31 mouse cellular contexts compared by ENCODE assay signal in genomic region chr11:98142545-98142944, GRCm38 (mm10). TPM values are rescaled to one million over a fixed set of nuclear protein-coding genes. Genes with fewer than 3 reads are reported as not detected.
DNase-seq lines count a peak whose midpoint lies in the region; ATAC-seq and TF ChIP-seq lines count a peak whose summit lies in the region.
"Had no signal": no experiment of that assay in that cellular context is flagged by ENCODE, and none has a peak within 500 bp of the region (broad histone marks: within the 10 kb centered on the region; RNA-seq: fewer than 3 reads in every experiment).

No protein-coding gene starts in this region.

- H3K4me2 ChIP-seq in intestine, postnatal 0 days (replicated peaks; ENCODE audit: low read depth) = no peak overlapping the region
- H3K4me2 ChIP-seq in intestine, embryonic 15.5 days (replicated peaks) = no peak overlapping the region
- no peak overlapping the region for H3K4me2 ChIP-seq in stomach, postnatal 0 days (replicated peaks; ENCODE audit: low read depth)
- H3K4me2 ChIP-seq in hindbrain, postnatal 0 days (ENCODE audit: low read depth, low read length) = no peak overlapping the region
- H3K4me2 ChIP-seq: embryonic facial prominence, embryonic 15.5 days; forebrain, embryonic 13.5 days; heart, embryonic 15.5 days; hindbrain, embryonic 12.5 days; limb, embryonic 15.5 days; neural tube, embryonic 13.5 days; stomach, embryonic 15.5 days had no signal

- no peak overlapping the region for H3K4me3 ChIP-seq in intestine, postnatal 0 days (ENCODE audit: low read depth, low read length)
- no peak overlapping the region for H3K4me3 ChIP-seq in intestine, embryonic 15.5 days (replicated peaks)
- H3K4me3 ChIP-seq in thymus, adult 2 months (ENCODE audit: control insufficient read depth, insufficient read depth, low read length) = no peak overlapping the region
- H3K4me3 ChIP-seq in stomach, postnatal 0 days (ENCODE audit: low read depth, low read length) = no peak overlapping the region
- H3K4me3 ChIP-seq in hindbrain, postnatal 0 days (ENCODE audit: low read length) = no peak overlapping the region
- H3K4me3 ChIP-seq: embryonic facial prominence, embryonic 10.5 days; embryonic facial prominence, embryonic 15.5 days; forebrain, embryonic 13.5 days; heart, embryonic 10.5 days; heart, embryonic 15.5 days; hindbrain, embryonic 12.5 days; limb, embryonic 10.5 days; limb, embryonic 15.5 days; midbrain, embryonic 10.5 days; myocyte; neural tube, embryonic 13.5 days; stomach, embryonic 15.5 days had no signal

- H3K27ac ChIP-seq in intestine, postnatal 0 days (ENCODE audit: low read depth, low read length) = no peak overlapping the region
- no peak overlapping the region for H3K27ac ChIP-seq in intestine, embryonic 15.5 days
- H3K27ac ChIP-seq in thymus, adult 2 months (ENCODE audit: control insufficient read depth, insufficient read depth, low read length) = no peak overlapping the region
- no peak overlapping the region for H3K27ac ChIP-seq in stomach, postnatal 0 days (replicated peaks)
- no peak overlapping the region for H3K27ac ChIP-seq in hindbrain, postnatal 0 days
- H3K27ac ChIP-seq: embryonic facial prominence, embryonic 10.5 days; embryonic facial prominence, embryonic 15.5 days; forebrain, embryonic 13.5 days; heart, embryonic 10.5 days; heart, embryonic 15.5 days; hindbrain, embryonic 12.5 days; limb, embryonic 10.5 days; limb, embryonic 15.5 days; macrophage; midbrain, embryonic 10.5 days; neural tube, embryonic 13.5 days; stomach, embryonic 15.5 days had no signal

- no peaks in the 10 kb centered on the region for H3K4me1 ChIP-seq in intestine, postnatal 0 days (replicated peaks; ENCODE audit: control insufficient read depth, insufficient read depth, low read length)
- H3K4me1 ChIP-seq in intestine, embryonic 15.5 days (replicated peaks) = no peaks in the 10 kb centered on the region
- peaks cover 3% of the 10 kb centered on the region for H3K4me1 ChIP-seq in thymus, adult 2 months (replicated peaks; ENCODE audit: control insufficient read depth, insufficient read depth, low read length)
- no peaks in the 10 kb centered on the region for H3K4me1 ChIP-seq in stomach, postnatal 0 days (replicated peaks; ENCODE audit: control insufficient read depth, insufficient read depth)
- no peaks in the 10 kb centered on the region for H3K4me1 ChIP-seq in hindbrain, postnatal 0 days (ENCODE audit: insufficient read depth, low read length)
- H3K4me1 ChIP-seq: stomach, embryonic 15.5 days had no signal

- H3K36me3 ChIP-seq in intestine, postnatal 0 days (ENCODE audit: control insufficient read depth, insufficient read depth) = no peaks in the 10 kb centered on the region
- no peaks in the 10 kb centered on the region for H3K36me3 ChIP-seq in intestine, embryonic 15.5 days
- no peaks in the 10 kb centered on the region for H3K36me3 ChIP-seq in thymus, adult 2 months (ENCODE audit: control insufficient read depth, insufficient read depth, low read length)
- H3K36me3 ChIP-seq in stomach, postnatal 0 days (ENCODE audit: control insufficient read depth, insufficient read depth, low read length) = no peaks in the 10 kb centered on the region
- H3K36me3 ChIP-seq in hindbrain, postnatal 0 days (ENCODE audit: insufficient read depth, low read length) = no peaks in the 10 kb centered on the region
- H3K36me3 ChIP-seq: embryonic facial prominence, embryonic 15.5 days; heart, embryonic 15.5 days; hindbrain, embryonic 12.5 days; limb, embryonic 15.5 days; neural tube, embryonic 13.5 days had no signal

- no peak for TF ChIP-seq EP300 in stomach, postnatal 0 days (optimal IDR thresholded peaks at IDR 0.05)

- H3K27me3 ChIP-seq in intestine, postnatal 0 days (replicated peaks; ENCODE audit: control insufficient read depth, insufficient read depth, low read length) = no peaks in the 10 kb centered on the region
- H3K27me3 ChIP-seq in intestine, embryonic 15.5 days (replicated peaks) = no peaks in the 10 kb centered on the region
- no peaks in the 10 kb centered on the region for H3K27me3 ChIP-seq in thymus, adult 2 months (ENCODE audit: control insufficient read depth, insufficient read depth, low read length)
- no peaks in the 10 kb centered on the region for H3K27me3 ChIP-seq in stomach, postnatal 0 days (ENCODE audit: control insufficient read depth, insufficient read depth, low read length)
- H3K27me3 ChIP-seq in hindbrain, postnatal 0 days (ENCODE audit: insufficient read depth, low read length) = no peaks in the 10 kb centered on the region
- H3K27me3 ChIP-seq: embryonic facial prominence, embryonic 15.5 days; forebrain, embryonic 13.5 days; heart, embryonic 15.5 days; hindbrain, embryonic 12.5 days; limb, embryonic 15.5 days; neural tube, embryonic 13.5 days; stomach, embryonic 15.5 days had no signal

- TF ChIP-seq POLR2A in thymus, adult 2 months (IDR thresholded peaks at IDR 0.05; ENCODE audit: control insufficient read depth, extremely low read depth, insufficient read depth, low read length, poor library complexity) = no peak

- WGBS in intestine, postnatal 0 days = 73% methylated on average over 2 of the region's 2 CpGs
- WGBS in intestine, embryonic 15.5 days = 94% methylated on average over 2 of the region's 2 CpGs
- WGBS in thymus, adult 2 months = 89% methylated on average over 2 of the region's 2 CpGs
- 90% methylated on average over 2 of the region's 2 CpGs for WGBS in stomach, postnatal 0 days
- WGBS in hindbrain, postnatal 0 days = 87% methylated on average over 2 of the region's 2 CpGs

- H3K9me3 ChIP-seq in intestine, postnatal 0 days (ENCODE audit: control insufficient read depth) = no peaks in the 10 kb centered on the region
- no peaks in the 10 kb centered on the region for H3K9me3 ChIP-seq in intestine, embryonic 15.5 days
- no peaks in the 10 kb centered on the region for H3K9me3 ChIP-seq in stomach, postnatal 0 days (ENCODE audit: control insufficient read depth, low read length)
- no peaks in the 10 kb centered on the region for H3K9me3 ChIP-seq in hindbrain, postnatal 0 days (ENCODE audit: low read length)
- H3K9me3 ChIP-seq: embryonic facial prominence, embryonic 10.5 days; embryonic facial prominence, embryonic 15.5 days; forebrain, embryonic 13.5 days; heart, embryonic 10.5 days; heart, embryonic 15.5 days; hindbrain, embryonic 12.5 days; limb, embryonic 10.5 days; limb, embryonic 15.5 days; midbrain, embryonic 10.5 days; neural tube, embryonic 13.5 days; stomach, embryonic 15.5 days had no signal

- peak; percentile 38; the same call in 1 of the 2 replicates for ATAC-seq in intestine, postnatal 0 days
- no peak for ATAC-seq in intestine, embryonic 15.5 days
- no peak for ATAC-seq in stomach, postnatal 0 days (ENCODE audit: low FRiP score, low TSS enrichment)
- no peak for ATAC-seq in hindbrain, postnatal 0 days
- ATAC-seq: forebrain, embryonic 13.5 days; inflammation-experienced regulatory T-cells, adult 6 months had no signal

- TF ChIP-seq CTCF in intestine, postnatal 0 days (IDR thresholded peaks at IDR 0.05; ENCODE audit: low read depth) = peak; percentile 41
- no peak for TF ChIP-seq CTCF in thymus, adult 2 months (IDR thresholded peaks at IDR 0.05; ENCODE audit: borderline replicate concordance, control insufficient read depth, extremely low read depth, insufficient read depth, low read length, poor library complexity)
- peak; percentile 21; the same call in 1 of the 2 replicates for TF ChIP-seq CTCF in stomach, postnatal 0 days (IDR thresholded peaks at IDR 0.05; ENCODE audit: low read depth)
- TF ChIP-seq CTCF in hindbrain, postnatal 0 days (IDR thresholded peaks at IDR 0.05; ENCODE audit: low read depth) = no peak

- peak; percentile 10 for DNase-seq in thymus, postnatal 0 days (ENCODE audit: low spot score)
- no peak for DNase-seq in thymus, adult 2 months
- DNase-seq in induced T-regulatory cell, adult 2 months (ENCODE audit: low read depth) = peak; percentile 54
- no peak for DNase-seq in stomach, postnatal 0 days (ENCODE audit: low spot score)
- no peak for DNase-seq in layer of hippocampus, postnatal 14 days (ENCODE audit: low spot score in 2 of 2)
- no peak for DNase-seq in hindbrain, postnatal 0 days (ENCODE audit: low spot score)
- DNase-seq: adrenal gland, adult 8-10 months; cerebellum, adult 8-10 months; cerebellum, postnatal 25 days; gastrocnemius, postnatal 14 days; heart, postnatal 36 days; kidney, adult 2 months; kidney, postnatal 36 days; layer of hippocampus, postnatal 36 days; thymus, postnatal 36 days had no signal

- H3K9ac ChIP-seq in intestine, postnatal 0 days (ENCODE audit: low read depth, low read length) = no peak overlapping the region
- H3K9ac ChIP-seq in intestine, embryonic 15.5 days = no peak overlapping the region
- H3K9ac ChIP-seq in stomach, postnatal 0 days (ENCODE audit: low read length) = no peak overlapping the region
- no peak overlapping the region for H3K9ac ChIP-seq in hindbrain, postnatal 0 days (replicated peaks; ENCODE audit: low read length)
- H3K9ac ChIP-seq: embryonic facial prominence, embryonic 15.5 days; forebrain, embryonic 13.5 days; heart, embryonic 15.5 days; hindbrain, embryonic 12.5 days; limb, embryonic 15.5 days; neural tube, embryonic 13.5 days; stomach, embryonic 15.5 days had no signal

RNA-seq across cellular contexts. Expression of gene Fbxl20, which starts 7.7 kb away (rescaled TPM):
- 7.3 and 7.8 TPM in 2 replicates for polyA plus RNA-seq in intestine, postnatal 0 days (2015; fragmentation: Nextera tagmentation; extraction: Ambion mirVana)
- polyA plus RNA-seq in intestine, embryonic 15.5 days (2015; fragmentation: Nextera tagmentation; extraction: Ambion mirVana) = 10.4 and 14.9 TPM in 2 replicates
- 12.2 and 18.7 TPM in 2 replicates for polyA plus RNA-seq in thymus, postnatal 0 days (2015; fragmentation: Nextera tagmentation; extraction: Ambion mirVana)
- polyA plus RNA-seq in thymus, adult 2 months (2012; rRNA removed) = 37.8 and 40.3 TPM in 2 replicates
- polyA plus RNA-seq in stomach, postnatal 0 days (2015; fragmentation: Nextera tagmentation; extraction: Ambion mirVana) = 11.7 and 12.7 TPM in 2 replicates
- total RNA-seq in layer of hippocampus, postnatal 14 days (2021) = 10 to 100 TPM; 29.9 to 38.4 TPM
- total RNA-seq in hindbrain, postnatal 0 days (2014; rRNA removed) = 15.7 and 20.9 TPM in 2 replicates
- polyA plus RNA-seq in hindbrain, postnatal 0 days (2015; fragmentation: Nextera tagmentation; extraction: Ambion mirVana) = 11.9 and 13.0 TPM in 2 replicates

RNA-seq across cellular contexts. Expression of gene Med1, which starts 50.5 kb away (rescaled TPM):
- polyA plus RNA-seq in intestine, postnatal 0 days (2015; fragmentation: Nextera tagmentation; extraction: Ambion mirVana) = 25.2 and 25.3 TPM in 2 replicates
- polyA plus RNA-seq in intestine, embryonic 15.5 days (2015; fragmentation: Nextera tagmentation; extraction: Ambion mirVana) = 53.6 and 63.0 TPM in 2 replicates
- 68.4 and 75.8 TPM in 2 replicates for polyA plus RNA-seq in thymus, postnatal 0 days (2015; fragmentation: Nextera tagmentation; extraction: Ambion mirVana)
- 29.0 and 30.8 TPM in 2 replicates for polyA plus RNA-seq in thymus, adult 2 months (2012; rRNA removed)
- polyA plus RNA-seq in stomach, postnatal 0 days (2015; fragmentation: Nextera tagmentation; extraction: Ambion mirVana) = 25.5 and 26.8 TPM in 2 replicates
- total RNA-seq in layer of hippocampus, postnatal 14 days (2021) = 10 to 100 TPM; 44.8 to 51.3 TPM
- 32.7 and 39.5 TPM in 2 replicates for total RNA-seq in hindbrain, postnatal 0 days (2014; rRNA removed)
- 48.9 and 49.0 TPM in 2 replicates for polyA plus RNA-seq in hindbrain, postnatal 0 days (2015; fragmentation: Nextera tagmentation; extraction: Ambion mirVana)

Comparison
In these comparisons a context has a peak if more than half of its experiments do, and no peak if none do; other contexts are left out.
1. DNase-seq: peak in thymus, postnatal 0 days (single experiment) and induced T-regulatory cell, adult 2 months (single experiment); none in thymus, adult 2 months (single experiment), stomach, postnatal 0 days (single experiment), layer of hippocampus, postnatal 14 days (0 of 2) and hindbrain, postnatal 0 days (single experiment).
2. CTCF ChIP-seq: peak in intestine, postnatal 0 days (single experiment) and stomach, postnatal 0 days (single experiment); none in thymus, adult 2 months (single experiment) and hindbrain, postnatal 0 days (single experiment).